Mouse (Mus musculus) right cerebral cortex, postnatal 36 days (tissue): ENCODE measurements around the gene Cyb561d1.

Experiments used
- DNase-seq, 2 experiments: peaks; one replicate each; pipeline ENCODE4 v3.0.0; 2022; ENCODE audit warnings: low spot score in 2 of 2, mixed read lengths in 1 of 2

Gene Cyb561d1

DNA sequence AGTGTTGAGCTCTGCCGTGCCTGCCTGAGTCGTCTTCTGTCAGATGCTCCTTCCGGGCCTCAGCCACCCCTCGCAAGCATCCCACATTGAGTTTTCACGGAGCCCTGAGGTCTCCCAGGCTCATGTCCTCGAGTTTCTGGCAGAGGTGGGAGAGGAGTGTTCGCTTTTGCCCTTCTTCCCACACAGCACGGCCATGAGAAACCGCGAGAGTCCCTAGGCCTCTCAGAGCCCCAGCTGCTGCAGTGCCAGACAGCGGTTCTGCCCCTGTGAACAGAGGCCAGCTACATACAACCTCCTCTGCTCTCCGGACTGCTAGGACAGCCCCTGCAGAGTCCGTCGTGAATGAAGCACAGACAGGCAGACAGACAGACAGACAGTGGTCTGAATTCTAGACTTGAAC lies 33.5 kb downstream of the Cyb561d1 start:
- DNase-seq: no peak

DNA sequence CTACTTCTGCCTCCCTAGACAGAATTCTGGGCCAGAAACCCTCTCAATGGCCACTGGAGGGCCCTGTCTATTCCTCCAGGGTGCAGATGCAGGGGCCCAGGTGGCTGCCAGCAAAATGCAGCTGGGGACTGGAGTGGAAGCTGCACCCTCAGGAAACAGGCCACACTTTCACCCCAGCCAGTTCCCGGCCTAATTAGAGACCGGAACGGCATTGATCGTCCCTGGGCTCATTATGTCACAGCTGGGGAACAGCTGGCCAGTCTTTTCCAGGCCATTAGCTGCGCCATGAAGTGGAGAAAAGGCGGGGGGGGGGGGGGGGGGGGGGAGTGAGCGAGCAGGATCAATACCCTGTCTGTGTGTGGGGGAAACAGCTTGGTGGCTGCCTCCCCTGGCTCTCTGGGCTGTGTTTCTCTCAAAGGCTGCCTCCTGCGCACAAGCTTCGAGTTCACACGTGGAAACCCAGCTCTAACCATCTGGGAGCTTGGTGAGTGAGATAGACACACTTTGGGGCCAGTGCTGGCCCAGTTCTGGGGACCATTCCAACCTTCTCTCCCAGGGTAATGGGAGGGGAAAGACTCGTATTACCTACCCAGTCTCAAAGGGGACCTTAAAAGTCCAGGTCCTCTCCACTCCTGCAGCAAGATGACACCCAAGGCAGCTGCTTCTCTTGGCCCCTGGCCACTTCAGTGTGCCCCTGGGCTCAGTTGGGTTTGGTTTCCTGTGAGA lies 34.4 kb downstream of the Cyb561d1 start:
- DNase-seq: no peak

DNA sequence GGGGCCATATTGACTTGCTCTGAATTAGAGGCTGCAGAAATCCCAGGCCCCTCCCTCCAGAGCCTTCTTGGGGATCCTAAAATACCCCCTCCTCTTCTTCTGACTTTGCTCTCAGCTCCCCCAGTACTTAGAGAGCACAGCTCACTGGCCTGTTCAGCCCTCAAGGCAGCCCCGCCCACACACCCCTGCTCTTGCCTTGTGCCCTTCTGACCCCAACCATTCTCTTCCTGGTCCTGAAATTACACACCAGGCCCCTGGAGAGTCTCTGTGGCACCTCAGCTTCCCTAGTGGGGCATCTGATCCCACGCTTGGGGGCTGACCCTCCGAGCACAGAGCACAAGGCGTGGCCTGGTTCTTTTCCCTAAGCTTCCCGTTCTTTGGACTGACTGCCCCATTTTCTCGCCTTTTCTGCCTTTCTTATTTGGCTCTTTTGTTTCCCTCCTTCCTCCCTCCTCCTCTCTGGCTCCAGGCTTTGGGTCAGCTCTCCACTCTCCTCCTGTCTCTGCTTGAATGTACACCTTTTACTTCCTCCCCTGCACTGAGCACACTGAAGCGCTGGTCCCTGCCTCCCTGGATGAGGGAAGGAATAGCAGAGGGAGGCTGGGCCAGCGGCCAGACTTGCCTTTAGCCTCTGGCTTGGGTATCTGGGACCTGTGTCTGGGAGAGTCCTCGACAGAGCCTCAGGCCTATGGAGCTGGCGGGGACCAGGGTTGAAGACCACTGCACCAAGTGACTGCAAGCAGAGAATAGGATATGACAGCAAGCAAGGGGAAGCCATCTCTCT lies 35.3 kb downstream of the Cyb561d1 start:
- DNase-seq: no peak

DNA sequence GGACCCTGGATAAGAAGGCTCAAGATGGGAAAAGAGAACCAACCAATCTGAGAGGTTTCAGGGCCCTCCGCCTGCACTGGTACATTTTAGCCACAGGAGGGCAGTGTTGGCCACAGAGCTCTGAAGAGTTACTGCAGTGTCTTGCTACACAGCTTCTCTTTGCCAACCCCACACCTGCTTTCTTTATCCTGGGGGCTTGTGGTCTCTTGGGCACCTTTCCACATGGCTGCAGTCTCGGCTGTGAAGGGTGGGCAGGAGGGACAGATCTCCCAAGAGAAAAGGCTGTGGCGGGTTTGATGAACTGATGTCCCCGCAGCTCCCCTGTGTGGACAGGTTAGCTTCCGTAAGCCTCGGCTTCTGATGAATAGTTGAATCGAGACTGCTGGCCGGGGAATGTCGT lies 36.2 kb downstream of the Cyb561d1 start:
- peak; percentile 72 to 78 for DNase-seq

DNA sequence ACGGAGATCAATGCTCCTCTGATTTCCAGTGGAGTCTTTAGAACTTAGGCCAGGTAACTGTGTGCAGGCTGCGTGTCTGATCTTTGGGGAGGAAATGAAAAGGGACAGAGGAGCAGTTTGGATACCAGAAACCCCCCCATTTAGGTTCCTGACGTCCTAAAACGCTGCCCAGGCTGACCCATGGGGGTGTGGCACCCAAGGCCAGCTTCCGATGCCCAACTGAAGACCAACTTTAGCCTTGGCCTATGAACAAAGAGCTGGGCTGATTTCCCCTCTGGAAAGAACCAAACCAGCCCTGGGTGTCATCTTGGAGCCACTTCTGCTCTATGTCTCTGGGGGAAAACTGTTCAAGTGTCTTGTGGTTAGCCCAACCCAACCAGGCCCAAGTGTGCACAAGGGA lies 36.9 kb downstream of the Cyb561d1 start:
- DNase-seq: no peak

DNA sequence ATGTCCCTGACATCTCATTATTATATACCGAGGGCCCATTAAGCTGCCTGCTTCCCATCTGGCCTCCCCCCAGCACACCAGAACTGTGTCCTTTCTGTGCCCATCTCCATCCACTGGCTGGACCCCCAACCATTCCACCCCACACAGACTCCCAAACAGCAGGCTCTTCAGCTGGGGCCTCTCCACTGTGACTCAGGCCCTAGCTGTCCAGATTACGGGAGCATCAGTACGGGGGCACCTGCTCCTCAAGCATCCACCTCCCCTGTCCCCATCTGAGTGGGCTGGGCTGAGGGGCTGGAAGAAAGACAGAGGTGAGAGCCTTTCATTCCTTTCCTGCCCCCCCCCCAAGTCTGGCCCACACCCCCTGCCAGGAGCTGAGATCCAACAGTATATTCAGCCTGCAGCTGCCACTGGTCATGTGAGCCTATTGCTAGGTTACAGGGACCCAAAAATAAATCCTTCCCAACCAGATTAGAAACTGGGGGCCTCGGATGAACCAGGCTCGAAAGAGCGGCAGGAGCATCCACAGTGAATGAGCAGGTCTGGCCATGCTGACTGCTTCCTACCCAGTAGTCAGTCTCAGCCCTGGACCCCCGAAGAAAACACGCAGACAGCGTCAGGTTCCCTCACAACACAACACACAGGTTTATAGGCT lies 42.5 kb downstream of the Cyb561d1 start:
- peak; percentile 61 to 81 for DNase-seq

DNA sequence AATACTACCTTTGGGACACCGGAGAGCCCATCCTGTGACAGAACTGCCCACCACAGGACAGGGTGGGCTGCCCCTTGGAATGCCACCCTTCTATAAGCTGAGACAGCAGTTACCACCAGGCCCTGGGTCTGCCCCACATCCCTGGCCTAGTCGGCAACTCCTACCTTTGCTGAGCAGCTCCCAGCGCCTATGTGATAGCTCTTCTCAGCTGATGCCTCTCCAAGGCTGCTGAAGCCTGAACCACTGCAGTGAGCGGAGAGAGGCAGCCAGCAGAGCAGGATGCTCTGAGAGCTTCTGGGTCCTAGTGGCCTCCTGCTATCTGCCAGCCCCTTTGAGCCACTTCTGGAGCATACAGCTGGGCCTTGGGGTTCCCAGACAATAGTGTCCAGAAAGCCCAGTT lies 46.4 kb downstream of the Cyb561d1 start, which contains the start of gene Gpr61:
TSS of gene Gpr61 (minus strand) at position 227 of the 400 bp plus-strand sequence.
- DNase-seq: peak; percentile 75 to 85

DNA sequence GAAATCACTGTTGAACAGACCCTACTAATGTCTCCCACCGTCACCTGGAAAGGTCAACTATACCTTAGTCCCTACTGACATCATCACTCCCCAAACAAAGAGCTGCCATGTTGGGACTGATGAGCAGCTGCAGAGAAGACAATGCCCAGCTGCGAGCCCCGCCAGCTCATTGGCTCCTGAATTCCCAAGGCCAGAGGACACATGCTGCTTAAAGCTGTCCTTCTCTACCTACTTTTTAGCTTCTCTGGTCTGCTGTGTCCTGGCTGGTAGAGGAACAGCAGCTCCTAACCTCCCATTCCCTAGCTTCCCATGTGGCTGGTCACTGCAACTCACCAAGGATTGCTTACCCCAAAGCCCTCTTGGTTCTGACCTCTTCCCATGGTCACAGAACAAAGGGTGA lies 48.7 kb downstream of the Cyb561d1 start:
- DNase-seq: no peak

DNA sequence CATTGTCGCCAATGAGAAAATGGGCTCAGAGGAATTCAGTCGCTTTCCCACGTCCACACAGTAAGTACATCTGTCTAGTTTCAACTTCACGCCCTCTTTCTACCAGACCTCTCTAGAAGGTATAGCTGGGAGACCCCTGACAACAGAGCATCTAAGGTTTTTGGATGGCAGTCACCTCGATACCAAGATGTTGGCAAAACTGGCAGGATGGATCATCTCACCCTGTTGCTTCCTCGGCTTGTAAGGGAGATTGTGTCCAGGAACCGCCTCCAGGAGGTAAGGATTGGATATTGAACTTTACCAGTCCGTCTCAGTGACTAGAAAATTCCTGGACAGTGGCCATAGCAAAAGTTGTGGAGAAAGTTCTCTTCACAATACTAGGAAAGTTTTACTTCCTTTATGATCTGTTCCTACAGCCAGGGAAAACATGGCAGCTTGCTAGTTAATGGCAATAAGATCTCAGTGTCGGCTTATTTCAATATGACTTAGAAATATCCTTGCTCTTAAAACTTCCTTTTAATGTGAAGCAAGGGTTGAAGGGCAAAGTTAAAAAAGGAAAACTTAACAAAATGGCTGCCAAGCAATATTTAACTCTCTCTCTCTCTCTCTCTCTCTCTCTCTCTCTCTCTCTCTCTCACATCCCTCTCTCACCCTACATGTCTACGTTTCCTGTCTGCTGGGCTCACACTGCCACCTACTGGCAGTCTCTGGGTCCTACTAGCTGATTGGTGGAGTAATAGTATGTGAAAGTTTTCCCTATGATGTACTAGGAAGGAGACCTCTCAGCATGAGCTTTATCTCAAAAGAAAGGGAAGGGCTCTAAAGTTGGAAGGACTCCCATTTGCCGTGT lies 53.4 kb downstream of the Cyb561d1 start:
- peak; percentile 78 to 80 for DNase-seq

DNA sequence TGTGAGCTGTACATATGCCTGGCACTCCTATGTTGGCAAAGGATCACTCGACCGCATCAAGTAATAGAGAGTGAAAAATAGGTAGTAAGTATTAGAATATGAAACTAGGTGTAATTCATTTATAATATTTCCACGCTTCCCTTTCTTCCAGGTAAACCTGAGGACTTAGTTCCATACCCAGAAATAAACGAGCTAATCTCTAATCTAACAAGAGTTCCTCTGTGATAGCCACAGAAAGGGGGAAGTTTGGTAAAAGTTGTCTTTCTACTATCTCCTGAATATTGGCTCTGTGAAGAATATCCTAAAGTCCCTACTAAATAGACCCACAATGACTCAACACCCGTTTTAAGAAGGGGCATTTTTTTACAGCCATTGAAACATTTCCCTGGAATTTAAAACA lies 54.3 kb downstream of the Cyb561d1 start:
- no peak for DNase-seq
